Mouse (Mus musculus) spleen, adult 2 months (tissue): ENCODE measurements around the gene Tenm3. TPM values are rescaled to one million over a fixed set of nuclear protein-coding genes. Genes with fewer than 3 reads are reported as not detected.
"Not testable (repeated sequence)": the region's sequence is repeated elsewhere in the genome, so short reads cannot be mapped to it uniquely, and the experiment has no call there.

Source experiments
- DNase-seq, 2 experiments: peaks; one replicate each; pipeline versions ENCODE4 v3.0.0 to v3.0.0-alpha.2; 2012 to 2021; ENCODE audit warnings: low spot score in 2 of 2, low read depth in 1 of 2
- H3K27ac ChIP-seq: fragments of 200-500 bp; 2 replicates; pipeline ENCODE4 v1.5.1; 2012; ENCODE audit warnings: low read length, inconsistent platforms; ENCODE audit not compliant: insufficient read depth
- H3K27me3 ChIP-seq: fragments of 200-500 bp; 2 replicates; pipeline ENCODE4 v1.6.1; 2012; ENCODE audit warnings: mild to moderate bottlenecking, moderate library complexity, low read length, inconsistent platforms; ENCODE audit not compliant: control insufficient read depth, insufficient read depth
- H3K36me3 ChIP-seq: fragments of 200-500 bp; 2 replicates; pipeline ENCODE4 v1.6.1; 2012; ENCODE audit warnings: mild to moderate bottlenecking, low read length, inconsistent platforms; ENCODE audit not compliant: control insufficient read depth, insufficient read depth
- H3K4me1 ChIP-seq: fragments of 200-500 bp; 2 replicates; pipeline ENCODE4 v1.6.1; 2011; ENCODE audit warnings: inconsistent platforms; ENCODE audit not compliant: control insufficient read depth, insufficient read depth, insufficient read length
- H3K4me3 ChIP-seq: fragments of 200-500 bp; 2 replicates; pipeline ENCODE4 v1.5.1; 2011; ENCODE audit warnings: mild to moderate bottlenecking, inconsistent platforms; ENCODE audit not compliant: insufficient read depth, insufficient read length; ENCODE audit errors: extremely low read depth
- CTCF ChIP-seq: fragments of 200-500 bp; IDR thresholded peaks from 2 replicates; pipeline ENCODE4 v1.5.1; 2011; ENCODE audit warnings: mild to moderate bottlenecking, inconsistent platforms; ENCODE audit not compliant: insufficient read depth, insufficient read length, insufficient replicate concordance; ENCODE audit errors: extremely low read depth
- POLR2A ChIP-seq: fragments of 200-500 bp; IDR thresholded peaks from 2 replicates; pipeline ENCODE4 v1.6.1; 2011; ENCODE audit warnings: low read depth, low read length, inconsistent platforms
- WGBS: fragments of 180-500 bp; shearing (Covaris S2); methylation state at CpG from one replicate; pipeline ENCODE4 v1.1.7; 2018; 5-methylcytosine and 5-hydroxymethylcytosine counted together
- polyA plus RNA-seq: library from polyadenylated mRNA; depleted of rRNA; stranded (reverse); fragments of >200 nt; gene quantifications from 2 replicates; pipeline ENCODE4 v1.2.3, GENCODE M21; 2012

Gene Tenm3
- polyA plus RNA-seq, 1 experiment = 0.48 TPM

DNA sequence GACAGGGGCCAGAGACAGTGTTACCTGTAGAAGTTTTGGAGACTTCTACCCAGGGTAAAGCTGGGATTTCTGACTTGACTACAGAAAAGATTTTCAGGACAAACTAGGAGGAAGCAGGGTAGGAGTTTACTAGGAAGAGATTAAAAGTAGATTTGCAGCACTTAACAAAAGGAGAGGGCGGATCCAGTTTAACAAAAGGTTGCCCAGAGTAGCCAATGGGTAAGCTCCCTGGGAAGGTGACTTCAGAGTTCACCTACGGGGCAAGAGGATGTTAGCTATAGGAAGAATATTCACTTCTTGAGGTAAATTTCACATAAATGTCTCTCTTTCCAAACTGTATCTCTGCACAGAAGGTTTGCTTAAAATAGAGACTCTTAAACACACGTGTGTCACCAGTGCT, 641.1 kb downstream of the Tenm3 start:
- 72% methylated on average over 3 of the region's 3 CpGs for WGBS

DNA sequence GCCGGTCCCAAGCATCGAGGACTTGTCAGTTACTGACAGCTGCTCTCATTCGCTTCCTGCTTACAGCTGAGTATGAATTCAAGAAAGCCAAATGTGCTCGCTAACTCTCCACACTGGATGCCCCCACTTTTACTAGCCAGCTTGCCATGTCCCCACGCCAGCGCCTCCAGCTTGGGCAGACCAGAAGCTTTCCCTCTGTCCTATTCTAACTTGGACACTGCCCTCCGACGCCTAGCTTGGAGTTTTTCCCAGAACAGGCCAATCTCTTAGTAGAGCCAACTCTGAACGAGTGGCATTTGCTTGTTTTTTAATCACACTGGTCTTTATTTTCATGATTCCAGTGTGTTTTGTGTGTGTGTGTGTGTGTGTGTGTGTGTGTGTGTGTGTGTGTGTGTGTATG, 644.6 kb downstream of the Tenm3 start:
- Histone ChIP-seq H3K36me3 (no peaks in the 10 kb centered on the region), H3K27me3 (no peaks in the 10 kb centered on the region), H3K4me1 (no peaks in the 10 kb centered on the region), H3K27ac (no peak overlapping the region), H3K4me3 (no peak overlapping the region)
- no peak for DNase-seq
- TF ChIP-seq POLR2A = no peak
- no peak for TF ChIP-seq CTCF
- 88% methylated on average over 9 of the region's 9 CpGs for WGBS

More for the DNA sequence above, 641.1 kb downstream of the Tenm3 start:
- H3K27me3 ChIP-seq = no peaks in the 10 kb centered on the region
- DNase-seq = no peak
- no peaks in the 10 kb centered on the region for H3K36me3 ChIP-seq
- TF ChIP-seq POLR2A (no peak), CTCF (no peak)
- H3K27ac ChIP-seq = no peak overlapping the region
- no peaks in the 10 kb centered on the region for H3K4me1 ChIP-seq
- H3K4me3 ChIP-seq = no peak overlapping the region

DNA sequence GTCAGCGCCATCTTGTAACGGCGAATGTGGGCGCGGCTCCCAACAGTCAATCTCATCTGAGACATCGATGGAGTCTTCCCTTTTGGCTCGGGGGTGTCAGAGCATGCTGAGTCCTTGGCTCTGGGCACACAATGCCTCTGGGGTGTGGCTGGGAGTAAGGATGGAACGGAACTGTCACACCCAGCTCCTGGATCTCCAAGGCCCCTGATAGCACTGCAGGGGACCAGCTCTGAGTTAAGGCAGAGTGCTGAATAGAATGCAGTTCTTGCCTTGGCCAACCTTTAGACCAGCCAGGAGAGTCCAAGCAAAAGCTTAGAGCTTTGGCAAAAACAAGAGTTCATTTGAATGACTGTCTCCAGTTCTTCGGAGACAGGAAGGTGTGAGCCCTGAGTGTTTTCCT, 647.8 kb downstream of the Tenm3 start:
- no peaks in the 10 kb centered on the region for H3K36me3 ChIP-seq
- no peak for TF ChIP-seq CTCF
- no peak for TF ChIP-seq POLR2A
- H3K4me3 ChIP-seq = no peak overlapping the region
- 93% methylated on average over 9 of the region's 9 CpGs for WGBS
- DNase-seq = no peak
- H3K4me1 ChIP-seq = no peaks in the 10 kb centered on the region
- no peaks in the 10 kb centered on the region for H3K27me3 ChIP-seq
- H3K27ac ChIP-seq = no peak overlapping the region

DNA sequence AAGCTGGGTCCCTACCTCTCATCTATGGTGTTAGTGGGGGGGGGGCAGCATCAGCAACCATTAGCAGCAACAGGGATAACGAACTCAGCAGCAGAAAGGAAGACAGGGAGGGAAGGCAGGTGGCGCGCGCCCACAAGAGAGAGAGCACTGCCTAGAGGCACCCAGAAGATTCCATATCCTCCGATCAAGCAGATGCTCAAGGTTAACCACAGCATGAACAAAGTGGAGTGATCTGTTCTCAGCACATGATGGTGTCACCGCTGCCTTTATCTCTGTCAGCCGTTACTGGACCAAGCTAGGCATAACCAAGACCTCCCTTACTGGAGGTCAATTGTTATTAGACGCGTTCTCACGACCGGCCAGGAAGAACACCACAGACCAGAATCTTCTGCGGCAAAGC, 655.2 kb downstream of the Tenm3 start:
- 95% methylated on average over 12 of the region's 12 CpGs for WGBS
- H3K27ac ChIP-seq = no peak overlapping the region

DNA sequence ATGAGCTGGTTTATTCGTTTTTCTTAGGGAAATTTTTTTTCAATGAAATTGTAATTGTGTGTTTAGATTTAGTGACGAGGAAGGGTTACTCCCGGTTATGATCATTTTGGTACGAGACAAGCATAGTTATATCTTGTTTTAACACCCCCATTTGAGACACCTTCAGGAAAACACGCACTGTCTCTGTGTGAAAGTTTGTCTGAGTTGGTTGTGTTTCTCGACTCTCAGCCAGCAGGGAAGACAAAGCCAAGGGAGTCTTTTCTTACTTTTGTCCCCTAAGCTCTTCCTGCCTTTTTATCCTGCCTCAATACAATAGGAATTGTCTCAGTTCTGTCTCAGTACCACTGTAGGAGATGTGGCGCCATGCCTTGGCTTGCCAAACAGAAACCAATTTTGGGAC, 660.0 kb downstream of the Tenm3 start:
- 85% methylated on average over 7 of the region's 7 CpGs for WGBS
- no peaks in the 10 kb centered on the region for H3K4me1 ChIP-seq
- H3K36me3 ChIP-seq = no peaks in the 10 kb centered on the region
- no peak overlapping the region for H3K4me3 ChIP-seq
- DNase-seq = no peak
- H3K27me3 ChIP-seq = no peaks in the 10 kb centered on the region
- no peak for TF ChIP-seq CTCF
- TF ChIP-seq POLR2A = no peak
- no peak overlapping the region for H3K27ac ChIP-seq

More for the DNA sequence above, 655.2 kb downstream of the Tenm3 start:
- H3K4me1 ChIP-seq = no peaks in the 10 kb centered on the region
- H3K27me3 ChIP-seq = no peaks in the 10 kb centered on the region
- no peak for DNase-seq
- TF ChIP-seq POLR2A (no peak), CTCF (no peak)
- H3K36me3 ChIP-seq = no peaks in the 10 kb centered on the region
- H3K4me3 ChIP-seq = no peak overlapping the region

DNA sequence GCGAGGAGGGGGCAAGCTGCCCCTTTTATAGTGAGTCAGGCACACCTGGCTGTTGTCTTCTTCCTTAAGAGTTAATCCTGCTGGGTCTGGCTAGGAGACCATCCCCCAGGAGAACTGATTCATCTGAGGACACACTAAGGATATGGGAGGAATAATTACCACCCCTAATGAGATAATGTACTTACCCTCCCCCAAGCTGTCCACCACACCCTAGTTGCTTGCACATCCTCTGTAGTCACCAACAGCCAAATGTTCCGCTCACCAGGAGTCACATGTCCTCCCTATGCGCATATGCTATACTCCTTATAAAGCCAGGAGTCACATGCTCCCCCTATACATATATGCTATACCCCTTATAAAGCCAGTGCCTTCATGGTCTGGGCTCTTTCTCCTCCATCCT, 662.8 kb downstream of the Tenm3 start:
- WGBS = 88% methylated on average over 3 of the region's 3 CpGs

DNA sequence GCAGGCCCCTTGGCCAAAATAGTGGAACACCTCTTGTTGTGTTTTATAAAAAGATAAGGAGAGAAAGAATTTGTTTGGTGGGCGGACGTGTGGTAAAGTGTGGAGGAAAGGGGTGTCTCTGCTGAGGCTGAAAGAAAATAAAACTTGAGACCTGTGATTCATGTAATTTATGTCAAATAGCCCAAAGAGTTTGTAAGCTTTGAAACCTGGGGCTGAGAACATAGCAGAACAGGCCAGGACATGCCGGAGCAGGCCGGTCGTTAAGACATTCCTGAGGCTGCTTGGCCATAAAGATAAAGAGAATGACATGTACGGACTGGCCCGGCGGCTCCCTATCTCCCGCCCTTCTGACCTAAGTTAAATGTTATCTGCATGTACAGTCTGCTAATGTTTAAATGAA, 663.6 kb downstream of the Tenm3 start:
- WGBS = 89% methylated on average over 9 of the region's 9 CpGs
- not testable (repeated sequence) for H3K36me3 ChIP-seq, H3K27me3 ChIP-seq, DNase-seq, H3K4me1 ChIP-seq, H3K4me3 ChIP-seq, H3K27ac ChIP-seq

More for the DNA sequence above, 662.8 kb downstream of the Tenm3 start:
- Histone ChIP-seq H3K27me3 (no peaks in the 10 kb centered on the region), H3K4me3 (no peak overlapping the region), H3K36me3 (no peaks in the 10 kb centered on the region), H3K4me1 (no peaks in the 10 kb centered on the region), H3K27ac (no peak overlapping the region)
- no peak for DNase-seq
- TF ChIP-seq POLR2A (no peak), CTCF (no peak)
